Mouse (Mus musculus) embryonic facial prominence, embryonic 10.5 days (tissue): ENCODE measurements around the gene Eva1b. TPM values are rescaled to one million over a fixed set of nuclear protein-coding genes. Genes with fewer than 3 reads are reported as not detected.

Experiments used
- DNase-seq: peaks from one replicate; pipeline ENCODE4 v3.0.0-alpha.2; 2017; ENCODE audit warnings: low spot score
- H3K27ac ChIP-seq: fragments of 300-500 bp; sonication (generic); replicated peaks from 2 replicates; pipeline ENCODE4 v1.5.1; 2016; ENCODE audit warnings: mild to moderate bottlenecking
- H3K27me3 ChIP-seq: fragments of 300-500 bp; sonication (generic); replicated peaks from 2 replicates; pipeline ENCODE4 v1.6.1; 2016; ENCODE audit warnings: low read depth, mild to moderate bottlenecking; ENCODE audit not compliant: poor library complexity, severe bottlenecking
- H3K36me3 ChIP-seq: fragments of 300-500 bp; sonication (generic); replicated peaks from 2 replicates; pipeline ENCODE4 v1.6.1; 2016; ENCODE audit warnings: mild to moderate bottlenecking, moderate library complexity
- H3K4me1 ChIP-seq: fragments of 300-500 bp; sonication (generic); 2 replicates; pipeline ENCODE4 v1.6.1; 2016
- H3K4me3 ChIP-seq: fragments of 300-500 bp; sonication (generic); 2 replicates; pipeline ENCODE4 v1.5.1; 2016; ENCODE audit warnings: mild to moderate bottlenecking, moderate library complexity
- H3K9me3 ChIP-seq: fragments of 300-500 bp; sonication (generic); 2 replicates; pipeline ENCODE4 v1.6.1; 2016; ENCODE audit warnings: mild to moderate bottlenecking
- WGBS: fragments of 180-500 bp; shearing (Covaris S2); methylation state at CpG from one replicate; pipeline ENCODE4 v1.1.7; 2016; 5-methylcytosine and 5-hydroxymethylcytosine counted together
- polyA plus RNA-seq: library from polyadenylated mRNA; unstranded; fragments of >200 nt; fragmentation: Nextera tagmentation; extraction: Ambion mirVana; gene quantifications from 2 replicates; pipeline ENCODE4 v1.2.1, GENCODE M21; 2016

Gene Eva1b
- polyA plus RNA-seq, 1 experiment from 2014 or later = 38.9 TPM

DNA sequence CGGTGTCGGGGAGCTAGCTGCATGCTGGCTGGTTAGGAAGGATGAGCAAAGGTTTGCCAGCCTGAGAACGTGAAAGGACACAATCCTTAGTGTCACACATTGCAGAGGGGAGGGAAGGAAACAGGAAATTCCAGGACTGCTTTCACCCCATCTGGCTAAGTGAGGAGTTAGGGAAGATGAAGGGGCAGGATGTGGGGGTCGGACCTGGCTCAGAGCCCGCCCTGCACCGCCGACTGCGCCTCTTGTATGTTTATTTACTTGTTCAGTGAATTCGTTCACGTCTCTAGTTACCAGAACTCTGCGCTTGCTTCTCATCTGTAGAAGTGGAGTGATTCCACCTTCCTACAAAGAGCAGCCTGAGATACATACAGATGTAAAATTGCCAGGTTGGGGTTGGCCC, 17.0 kb upstream of the Eva1b start:
- no peak overlapping the region for H3K4me3 ChIP-seq
- peak; percentile 54 for DNase-seq
- H3K27ac ChIP-seq = peak overlapping the region; percentile 74
- no peaks in the 10 kb centered on the region for H3K27me3 ChIP-seq
- peaks cover 92% of the 10 kb centered on the region for H3K36me3 ChIP-seq
- no peaks in the 10 kb centered on the region for H3K9me3 ChIP-seq
- peaks cover 46% of the 10 kb centered on the region for H3K4me1 ChIP-seq
- 40% methylated on average over 11 of the region's 11 CpGs for WGBS

DNA sequence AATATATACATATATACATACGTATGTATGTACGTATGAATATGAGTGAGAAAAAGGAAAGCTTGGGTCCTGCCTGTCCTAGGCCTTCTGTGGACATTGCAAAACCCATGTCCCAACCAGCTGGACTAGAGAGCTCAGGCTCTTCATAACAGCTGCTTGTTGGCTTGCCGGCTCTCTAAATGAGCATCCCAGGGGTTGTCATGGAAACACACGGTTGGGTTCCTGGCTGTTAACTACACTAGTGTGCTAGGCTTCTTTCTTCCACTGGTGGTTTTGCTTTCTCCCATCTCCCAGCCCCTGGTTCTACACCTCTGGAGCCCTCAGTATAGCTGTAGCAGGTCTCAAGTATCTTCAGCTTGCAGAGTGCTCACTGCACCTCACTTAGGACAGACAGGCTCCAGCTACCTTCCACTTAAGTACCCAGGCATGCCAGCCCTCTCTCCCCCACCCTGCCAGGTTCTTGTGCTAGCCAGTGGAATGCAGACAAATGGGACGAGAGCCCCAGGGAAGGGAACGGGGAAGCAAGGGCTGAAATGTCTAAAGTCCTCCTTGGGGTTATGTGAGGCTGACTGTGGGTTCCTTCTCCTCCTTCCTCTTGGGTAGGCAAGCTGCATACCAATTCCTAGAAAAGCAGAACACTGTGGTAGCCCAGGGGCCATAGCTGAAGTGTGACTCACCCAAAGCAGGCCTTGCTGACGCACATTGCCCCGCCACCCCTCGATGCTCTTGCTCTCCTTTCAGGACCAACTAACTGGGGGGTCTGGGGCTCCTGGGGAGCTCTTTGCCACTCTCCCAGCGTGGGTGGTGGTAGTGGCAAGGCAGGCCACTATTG, 16.0 kb upstream of the Eva1b start:
- peak overlapping the region; percentile 75 for H3K27ac ChIP-seq
- H3K27me3 ChIP-seq = no peaks in the 10 kb centered on the region
- peaks cover 92% of the 10 kb centered on the region for H3K36me3 ChIP-seq
- 65% methylated on average over 10 of the region's 10 CpGs for WGBS
- H3K4me3 ChIP-seq = no peak overlapping the region
- no peaks in the 10 kb centered on the region for H3K9me3 ChIP-seq
- peaks cover 46% of the 10 kb centered on the region for H3K4me1 ChIP-seq
- peak; percentile 37 for DNase-seq

DNA sequence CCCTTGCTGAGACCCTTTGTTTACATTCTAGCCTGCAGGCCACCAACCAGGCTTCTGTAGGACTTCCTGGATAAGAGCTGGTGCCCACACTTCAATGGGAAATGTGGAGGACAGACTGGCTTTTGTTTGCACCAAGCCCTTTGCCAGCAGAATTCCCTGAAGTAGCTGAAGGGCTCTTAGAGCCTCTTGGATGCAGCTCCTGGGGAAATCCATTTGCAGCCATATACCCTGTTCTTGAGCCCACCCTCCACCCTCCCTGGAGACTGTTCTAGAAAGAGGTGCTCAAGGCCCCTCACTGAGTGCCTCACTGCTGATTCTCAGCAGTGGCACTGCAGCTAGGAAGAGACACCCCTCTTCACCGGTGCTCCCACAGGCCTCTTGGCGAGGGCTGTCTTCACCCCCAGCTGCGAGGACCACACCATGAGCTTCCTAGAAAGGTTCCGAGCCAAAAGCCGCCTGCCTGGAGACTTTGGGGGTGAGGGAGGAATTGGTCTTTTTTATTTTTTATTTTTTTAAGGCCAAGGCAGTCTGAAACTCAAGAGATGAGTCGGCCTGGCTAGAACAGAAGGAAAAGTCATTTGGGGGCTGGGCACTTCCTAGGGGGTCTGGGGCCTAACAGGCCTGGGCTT, 14.8 kb upstream of the Eva1b start:
- Histone ChIP-seq H3K27ac (peak overlapping the region; percentile 75), H3K9me3 (no peaks in the 10 kb centered on the region), H3K4me3 (no peak overlapping the region), H3K4me1 (peaks cover 46% of the 10 kb centered on the region), H3K27me3 (no peaks in the 10 kb centered on the region), H3K36me3 (peaks cover 91% of the 10 kb centered on the region)
- no peak for DNase-seq
- WGBS = 81% methylated on average over 6 of the region's 6 CpGs

GRCm38 (mm10) chr4:126134236-126134635, 13.3 kb upstream of the Eva1b start:
- H3K27ac ChIP-seq = no peak overlapping the region
- DNase-seq = no peak
- WGBS = 91% methylated on average over 4 of the region's 4 CpGs
- peaks cover 91% of the 10 kb centered on the region for H3K36me3 ChIP-seq
- H3K4me3 ChIP-seq = no peak overlapping the region
- no peaks in the 10 kb centered on the region for H3K27me3 ChIP-seq
- H3K4me1 ChIP-seq = peaks cover 43% of the 10 kb centered on the region
- H3K9me3 ChIP-seq = no peaks in the 10 kb centered on the region

- Histone ChIP-seq H3K27me3 (no peaks in the 10 kb centered on the region), H3K4me3 (no peak overlapping the region), H3K9me3 (no peaks in the 10 kb centered on the region), H3K36me3 (peaks cover 91% of the 10 kb centered on the region), H3K4me1 (peaks cover 39% of the 10 kb centered on the region), H3K27ac (no peak overlapping the region)
- DNase-seq = no peak
- WGBS = 91% methylated on average over 4 of the region's 4 CpGs
Observed at GRCm38 (mm10) chr4:126134639-126135038, 12.9 kb upstream of the Eva1b start.

GRCm38 (mm10) chr4:126137773-126138172, 9.8 kb upstream of the Eva1b start:
- H3K4me1 ChIP-seq = peaks cover 25% of the 10 kb centered on the region
- no peaks in the 10 kb centered on the region for H3K9me3 ChIP-seq
- WGBS = 79% methylated on average over 4 of the region's 4 CpGs
- peaks cover 81% of the 10 kb centered on the region for H3K36me3 ChIP-seq
- no peak overlapping the region for H3K4me3 ChIP-seq
- DNase-seq = no peak
- H3K27me3 ChIP-seq = no peaks in the 10 kb centered on the region
- 0 out of 2 replicates have a peak overlapping the region, but pooled peaks have one; percentile 14 for H3K27ac ChIP-seq

DNA sequence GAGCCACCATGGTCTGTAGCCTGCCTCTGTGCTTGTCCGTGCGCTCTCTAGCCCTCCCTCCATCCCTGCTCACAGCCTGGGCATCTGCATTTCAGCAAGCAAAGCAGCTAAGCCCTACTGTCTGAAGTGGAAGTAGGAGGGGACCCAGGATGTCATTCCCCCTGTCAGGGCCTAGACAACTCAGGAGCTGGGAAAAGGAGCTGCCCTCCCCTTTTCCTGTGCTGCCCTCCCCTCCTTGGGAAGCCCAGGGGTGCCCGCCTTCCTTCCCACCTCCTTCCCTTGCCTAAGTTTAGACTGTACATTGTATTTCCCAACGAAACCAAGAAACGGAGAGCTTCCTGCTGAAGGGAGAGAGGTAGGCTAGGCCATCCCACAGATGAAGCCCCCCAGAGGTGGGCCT, 6.5 kb upstream of the Eva1b start:
- H3K27ac ChIP-seq = peak overlapping the region; percentile 44; the same call in 1 of the 2 replicates
- H3K36me3 ChIP-seq = peaks cover 49% of the 10 kb centered on the region
- 68% methylated on average over 5 of the region's 5 CpGs for WGBS
- H3K4me3 ChIP-seq = no peak overlapping the region
- H3K4me1 ChIP-seq = peaks cover 28% of the 10 kb centered on the region
- no peaks in the 10 kb centered on the region for H3K9me3 ChIP-seq
- no peaks in the 10 kb centered on the region; the same call in 1 of the 2 replicates for H3K27me3 ChIP-seq
- no peak for DNase-seq

- H3K4me3 ChIP-seq = no peak overlapping the region
- H3K36me3 ChIP-seq = peaks cover 14% of the 10 kb centered on the region
- DNase-seq = no peak
- H3K27ac ChIP-seq = peak overlapping the region; percentile 95
- peaks cover 31% of the 10 kb centered on the region for H3K27me3 ChIP-seq
- no peaks in the 10 kb centered on the region for H3K9me3 ChIP-seq
- H3K4me1 ChIP-seq = peaks cover 68% of the 10 kb centered on the region
- 35% methylated on average over 4 of the region's 4 CpGs for WGBS
Observed at GRCm38 (mm10) chr4:126145396-126145795, 2.1 kb upstream of the Eva1b start.

DNA sequence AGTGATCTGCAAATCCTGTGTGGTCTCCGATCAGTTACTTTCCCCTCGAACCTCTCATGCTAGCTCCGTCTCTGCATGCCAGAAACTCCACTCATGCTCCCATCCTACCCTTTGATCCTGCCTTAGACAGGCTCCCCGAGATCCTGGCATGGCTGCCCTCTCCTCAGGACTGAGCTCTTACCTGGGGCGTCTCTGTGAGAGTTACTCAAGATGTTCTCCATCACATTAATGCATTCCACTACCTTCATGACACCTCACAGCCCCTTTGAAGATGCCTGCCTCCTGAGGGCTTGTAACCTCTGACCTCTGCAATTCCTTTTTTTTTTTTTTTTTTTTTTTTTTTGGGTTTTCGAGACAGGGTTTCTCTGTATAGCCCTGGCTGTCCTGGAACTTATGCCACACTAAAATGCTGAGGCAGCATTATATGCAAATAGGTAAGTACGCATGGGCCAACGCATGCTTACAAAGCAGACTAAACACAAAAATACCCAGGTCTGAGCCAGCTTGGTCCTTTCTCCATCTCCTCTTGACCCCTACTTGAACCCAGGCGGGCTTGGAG, 491 bp upstream of the Eva1b start:
- Histone ChIP-seq H3K4me3 (peak overlapping the region; percentile 80), H3K36me3 (peaks cover 19% of the 10 kb centered on the region), H3K4me1 (peaks cover 73% of the 10 kb centered on the region), H3K27ac (peak overlapping the region; percentile 95), H3K27me3 (peaks cover 46% of the 10 kb centered on the region), H3K9me3 (no peaks in the 10 kb centered on the region)
- peak; percentile 43 for DNase-seq
- WGBS = 27% methylated on average over 9 of the region's 9 CpGs

GRCm38 (mm10) chr4:126148161-126148961, 817 bp downstream of the Eva1b start:
- peak; percentile 85 for DNase-seq
- Histone ChIP-seq H3K27me3 (peaks cover 46% of the 10 kb centered on the region), H3K9me3 (no peaks in the 10 kb centered on the region), H3K36me3 (peaks cover 31% of the 10 kb centered on the region), H3K4me1 (peaks cover 74% of the 10 kb centered on the region), H3K4me3 (peak overlapping the region; percentile 80), H3K27ac (peak overlapping the region; percentile 95)
- WGBS = under 1% methylated on average over 67 of the region's 67 CpGs

- Histone ChIP-seq H3K9me3 (no peaks in the 10 kb centered on the region), H3K4me1 (peaks cover 74% of the 10 kb centered on the region), H3K4me3 (peak overlapping the region; percentile 80), H3K27me3 (peaks cover 46% of the 10 kb centered on the region), H3K27ac (peak overlapping the region; percentile 95), H3K36me3 (peaks cover 31% of the 10 kb centered on the region)
- 13% methylated on average over 42 of the region's 42 CpGs for WGBS
- peak; percentile 47 for DNase-seq
Observed at GRCm38 (mm10) chr4:126149041-126149676, 1.6 kb downstream of the Eva1b start.

DNA sequence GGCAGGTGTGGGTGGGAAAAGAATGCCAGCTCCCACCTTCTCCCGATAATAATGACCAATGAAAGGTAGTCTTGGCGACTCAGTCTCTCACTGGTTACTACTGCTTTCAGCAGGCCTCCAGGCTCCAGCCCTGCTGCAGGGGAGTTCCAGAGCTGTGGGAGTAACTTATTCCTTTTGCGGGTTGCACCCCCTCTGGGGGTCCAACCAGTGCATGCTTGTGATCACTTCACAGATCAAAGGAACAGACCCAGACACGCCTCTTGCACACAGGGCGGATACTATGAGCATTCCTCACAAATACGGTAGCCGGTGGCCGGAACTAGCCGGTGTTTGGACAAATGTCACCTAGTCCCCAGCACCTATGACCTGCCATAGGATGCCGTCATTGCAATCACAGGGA, 2.3 kb downstream of the Eva1b start:
- peak overlapping the region; percentile 95 for H3K27ac ChIP-seq
- 24% methylated on average over 10 of the region's 10 CpGs for WGBS
- H3K36me3 ChIP-seq = peaks cover 31% of the 10 kb centered on the region
- H3K4me3 ChIP-seq = peak overlapping the region; percentile 80
- peaks cover 46% of the 10 kb centered on the region for H3K27me3 ChIP-seq
- H3K9me3 ChIP-seq = no peaks in the 10 kb centered on the region
- DNase-seq = peak; percentile 57
- peaks cover 79% of the 10 kb centered on the region for H3K4me1 ChIP-seq
